Mouse (Mus musculus) lung, adult 2 months (tissue): Measurements from ENCODE around the gene Nup93.

Experiments
- CTCF ChIP-seq: fragments of 200-500 bp; IDR thresholded peaks from 2 replicates; pipeline ENCODE4 v1.5.1; 2011; ENCODE audit warnings: mild to moderate bottlenecking, low read length, control low read depth; ENCODE audit not compliant: insufficient read depth
- POLR2A ChIP-seq: fragments of 200-500 bp; IDR thresholded peaks from 2 replicates; pipeline ENCODE4 v1.6.1; 2011; ENCODE audit warnings: low read depth, mild to moderate bottlenecking, control low read depth, low read length, borderline replicate concordance; ENCODE audit errors: extremely low read depth

- TF ChIP-seq CTCF = no peak
- TF ChIP-seq POLR2A = no peak
Measured at GRCm38 (mm10) chr8:94207491-94207890, 6.9 kb upstream of the Nup93 start.
